Mouse (Mus musculus) adrenal gland, adult 18-20 months (tissue): ENCODE data around the gene Casz1. TPM values are rescaled to one million over a fixed set of nuclear protein-coding genes. Genes with fewer than 3 reads are reported as not detected.

Experiments used
- DNase-seq, 2 experiments: peaks; one replicate each; pipeline ENCODE4 v3.0.0; 2021 to 2022; ENCODE audit warnings: low spot score in 2 of 2
- total RNA-seq, 2 experiments: library from RNA; stranded (reverse); gene quantifications; 1 replicate in 1 of 2; 2 replicates in 1 of 2; pipeline ENCODE4 v1.2.3; 2021

Casz1 gene
- total RNA-seq, 2 experiments from 2014 or later, result 4.8 to 6.5 TPM

DNA sequence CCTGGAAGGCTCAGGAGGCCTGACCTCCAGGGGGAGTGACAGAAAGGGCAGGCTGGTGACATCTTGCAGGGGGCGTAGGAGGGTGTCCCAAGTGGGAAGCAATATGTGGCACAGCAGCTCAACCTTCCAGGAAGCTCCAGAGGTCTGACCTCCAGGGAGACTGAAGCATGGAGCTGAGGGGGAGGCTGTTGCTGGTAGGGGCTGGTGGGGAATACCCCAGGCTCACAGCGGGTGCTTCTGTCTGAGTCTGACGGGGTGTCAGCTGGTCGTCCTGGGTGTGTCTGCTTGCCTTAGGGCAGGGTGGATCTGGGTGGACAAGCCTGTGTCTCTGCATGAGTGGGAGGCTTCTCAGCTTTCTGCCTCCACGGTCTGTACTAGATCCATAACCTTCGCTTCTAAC lies 38.1 kb downstream of the Casz1 start:
- no peak for DNase-seq

DNA sequence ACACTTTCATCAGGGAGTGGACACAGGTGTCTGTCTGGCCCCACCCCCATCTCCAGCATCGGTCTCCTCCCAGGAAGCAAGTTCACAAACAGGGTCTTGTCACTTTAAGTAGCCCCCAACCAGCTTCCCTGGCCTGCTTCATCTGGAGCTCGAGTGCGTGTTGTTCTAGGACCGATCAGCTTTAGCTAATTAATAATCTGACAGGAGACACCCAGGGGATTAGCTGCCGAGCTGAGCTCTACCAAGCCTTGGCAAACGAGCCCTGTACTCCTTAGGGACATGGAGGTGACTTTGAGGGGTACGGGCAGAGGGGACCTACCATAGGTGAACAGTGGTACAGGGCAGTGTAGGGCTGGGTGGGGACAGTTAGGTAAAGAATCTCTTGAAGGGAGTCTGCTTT lies 40.7 kb downstream of the Casz1 start:
- DNase-seq, result no peak

DNA sequence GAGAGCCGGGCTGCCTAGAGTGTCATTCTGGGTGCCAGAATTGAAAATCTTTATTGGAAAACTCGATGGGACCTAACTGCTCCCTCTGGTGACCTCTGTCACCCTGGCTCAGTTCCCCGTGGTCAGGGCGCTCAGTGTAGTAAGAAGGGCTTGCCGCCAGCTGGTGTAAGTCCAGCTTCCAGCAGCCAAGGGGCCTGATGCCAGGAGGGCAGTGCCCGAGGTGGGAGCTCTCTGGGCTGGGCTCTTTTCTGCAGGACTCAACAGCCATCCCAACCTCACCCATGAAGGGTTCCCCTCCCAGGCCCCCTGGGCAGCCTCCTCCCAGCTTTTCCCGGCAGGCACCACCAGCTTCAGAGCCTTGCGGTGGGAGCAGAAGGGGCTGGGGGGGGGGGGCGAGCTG lies 42.0 kb downstream of the Casz1 start:
- peak; percentile 21 to 54 for DNase-seq

DNA sequence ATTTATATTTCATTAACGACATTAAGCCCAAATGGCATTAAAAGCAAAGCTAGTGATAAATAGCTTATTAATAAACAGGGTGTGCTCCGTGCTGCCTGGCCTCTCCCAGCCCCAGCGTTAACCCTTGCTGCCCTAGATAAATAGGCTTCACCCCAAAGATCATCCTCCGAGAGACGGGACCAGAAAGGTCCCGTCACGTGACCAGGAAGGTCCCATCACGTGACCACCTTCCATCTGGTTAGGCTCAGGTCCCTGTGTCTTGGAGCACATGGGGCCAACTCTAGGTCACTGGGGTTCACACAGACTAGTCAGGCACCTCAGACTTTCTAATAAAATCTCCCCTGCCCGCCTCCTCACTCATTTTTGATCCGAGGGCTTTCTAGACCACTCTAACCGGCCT lies 42.5 kb downstream of the Casz1 start:
- DNase-seq, result no peak

DNA sequence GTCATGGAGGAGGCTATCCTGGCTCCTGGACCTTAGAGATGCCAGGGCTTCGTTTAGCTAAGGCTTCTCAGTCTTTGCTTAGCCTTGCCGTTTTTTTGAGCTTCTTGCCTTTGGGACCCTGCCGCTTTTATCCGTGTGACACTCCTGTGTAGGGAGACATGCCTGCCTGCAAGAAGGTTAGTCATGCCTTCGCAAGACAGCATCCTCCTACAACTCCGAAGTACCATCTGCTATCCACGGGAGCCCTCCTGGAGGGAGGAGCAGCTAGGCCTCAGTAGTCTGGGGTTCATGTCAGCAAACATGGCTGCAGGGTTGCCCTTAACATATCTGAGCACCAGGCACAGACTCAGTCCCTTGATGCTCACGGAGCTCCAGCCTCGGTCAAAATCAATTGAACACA lies 43.4 kb downstream of the Casz1 start:
- DNase-seq, result no peak

DNA sequence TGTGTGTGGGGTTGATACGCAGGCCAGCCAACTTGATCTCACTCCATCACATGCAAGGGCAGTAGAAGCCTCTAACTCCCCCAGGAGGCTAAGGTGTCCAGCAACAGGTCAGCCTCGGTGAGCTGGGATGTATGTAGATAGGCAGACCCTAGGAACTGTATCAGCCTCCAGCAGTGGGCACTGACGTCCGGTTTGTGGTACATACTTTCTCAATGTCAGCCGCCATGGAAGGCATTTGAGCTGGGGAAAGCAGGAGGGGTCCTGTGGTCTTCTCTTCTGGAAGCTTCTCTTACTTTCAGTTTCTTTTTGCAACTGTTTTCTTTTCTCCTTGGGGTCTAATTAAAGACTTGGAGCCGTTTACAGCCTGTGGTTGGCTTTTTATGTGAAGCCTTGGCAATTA lies 45.2 kb downstream of the Casz1 start:
- DNase-seq, result no peak

DNA sequence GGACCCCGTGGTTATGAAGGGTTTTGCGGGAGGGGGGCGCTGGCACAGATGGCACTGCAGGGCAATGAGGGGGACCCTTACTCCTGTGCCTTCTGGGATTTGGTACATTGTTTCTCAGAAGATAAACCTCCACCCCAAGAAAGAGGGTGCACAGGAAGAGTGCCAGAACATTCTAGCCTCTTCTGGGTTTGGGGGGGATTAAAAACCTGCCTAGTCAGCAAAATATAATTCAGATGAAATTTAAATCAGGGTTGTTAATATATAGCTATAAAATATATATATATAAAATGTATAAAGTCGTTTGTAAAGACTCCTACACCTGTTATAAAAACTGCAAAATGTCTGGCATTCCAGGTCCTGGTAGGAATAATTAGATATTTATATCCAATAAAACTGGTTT lies 48.8 kb downstream of the Casz1 start:
- DNase-seq, result no peak

DNA sequence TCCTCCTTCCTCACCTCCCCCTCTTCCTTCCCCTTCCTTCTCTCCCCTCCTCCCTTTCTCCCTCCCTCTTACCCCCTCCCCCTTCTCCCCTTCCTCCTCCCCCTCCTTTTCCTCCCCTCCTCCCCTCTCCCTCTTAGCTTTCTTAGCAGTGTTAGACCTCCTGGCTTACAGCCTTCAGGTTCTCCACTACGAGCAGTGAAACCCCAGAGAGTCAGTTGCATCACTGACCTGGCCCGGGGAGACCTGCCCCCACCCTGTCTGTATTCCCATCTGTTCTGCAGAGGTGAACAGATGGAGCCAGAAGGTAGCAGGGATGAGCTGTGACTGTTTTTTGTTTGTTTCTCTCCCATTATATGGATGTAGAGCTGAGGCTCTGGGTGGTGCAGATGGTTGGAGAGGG lies 49.9 kb downstream of the Casz1 start:
- no peak for DNase-seq

DNA sequence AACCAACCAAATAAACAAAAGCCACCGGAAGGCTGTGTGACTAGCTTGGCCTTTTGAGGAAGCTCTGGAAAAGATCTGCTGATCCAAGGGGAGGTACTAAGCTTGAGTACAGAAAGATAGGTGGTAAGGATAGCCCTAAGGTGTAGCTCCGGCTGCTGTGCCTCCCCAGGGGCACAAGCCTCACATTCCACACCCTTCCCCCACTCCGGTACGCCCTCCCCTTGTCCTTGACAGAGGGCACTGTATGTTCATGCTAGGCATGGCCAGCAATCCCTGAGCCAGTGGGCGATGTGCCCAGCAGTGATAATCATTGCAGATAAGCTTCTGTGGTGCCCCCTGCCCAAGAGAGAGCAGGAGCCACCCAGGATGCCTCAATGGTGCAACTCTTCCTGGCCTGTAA lies 51.3 kb downstream of the Casz1 start:
- no peak for DNase-seq

DNA sequence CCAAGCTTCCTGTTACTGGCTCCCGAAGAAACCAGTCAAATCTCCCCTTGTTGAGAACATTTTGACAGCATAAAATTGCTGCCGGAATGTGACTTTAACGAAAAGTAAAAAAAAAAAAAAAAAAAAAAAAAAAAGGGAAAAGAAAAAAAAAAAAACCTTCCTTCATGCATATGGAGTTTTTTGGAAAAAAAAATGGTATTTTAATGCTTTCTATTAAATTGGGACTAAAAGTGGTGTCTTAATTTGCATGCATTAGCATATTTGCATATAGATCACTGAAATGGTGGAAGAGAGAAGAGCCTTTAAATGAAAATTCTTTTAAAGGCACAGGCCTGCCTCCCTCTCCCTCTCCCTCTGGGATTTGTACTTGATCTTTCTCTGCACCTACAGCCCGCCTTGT lies 52.0 kb downstream of the Casz1 start:
- no peak for DNase-seq

DNA sequence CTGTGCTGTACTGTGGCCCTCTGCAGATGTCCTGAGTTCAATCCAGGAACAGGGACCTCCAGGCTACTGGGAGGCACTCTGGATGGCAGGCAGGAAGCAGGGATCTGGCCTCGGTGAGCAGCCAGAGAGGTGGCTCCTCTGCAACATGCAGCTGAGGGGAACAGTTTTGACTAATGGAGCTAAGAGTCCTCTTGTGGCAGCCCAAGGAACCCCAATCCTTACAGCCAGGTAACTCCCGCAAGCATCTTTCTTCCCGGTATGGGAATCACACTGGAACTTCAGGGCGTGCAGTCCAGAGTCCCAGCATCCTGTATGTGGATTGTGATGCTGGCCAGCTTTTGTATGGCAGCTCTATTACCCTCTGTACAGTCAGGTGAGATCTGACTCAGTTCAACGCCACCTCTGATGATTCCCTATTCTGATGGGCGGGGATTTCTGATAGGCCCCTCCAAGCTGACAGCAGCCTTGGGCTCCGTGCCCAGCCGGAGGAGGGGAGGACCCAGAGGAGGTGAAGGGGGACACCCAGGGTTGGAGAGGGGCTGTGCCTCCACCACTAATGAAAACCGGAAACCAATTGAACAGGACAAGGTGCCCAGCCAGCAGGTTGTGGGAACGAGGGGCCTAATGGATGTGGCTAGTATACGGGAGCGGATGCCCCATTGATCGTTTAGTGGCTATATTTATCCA lies 53.3 kb downstream of the Casz1 start:
- DNase-seq, result no peak

DNA sequence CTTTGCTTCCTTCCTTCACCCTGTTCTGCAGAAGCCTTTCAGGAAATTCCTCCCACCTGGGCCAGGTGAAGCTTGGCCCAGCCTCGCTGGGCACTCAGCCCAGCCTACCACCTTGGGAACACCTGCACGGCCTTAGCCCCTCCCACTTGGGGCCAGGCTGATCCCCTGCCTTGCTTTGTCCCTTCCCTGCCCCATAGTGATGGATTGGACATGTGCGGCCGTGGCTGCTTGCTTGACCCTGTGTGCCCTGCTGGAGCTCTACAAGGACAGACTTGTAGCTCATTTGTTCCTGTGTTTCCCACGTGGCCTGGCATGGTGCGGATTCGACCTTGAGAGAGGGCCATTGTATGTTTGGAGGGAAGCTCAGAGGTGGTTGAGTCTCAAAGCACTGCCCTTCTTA lies 54.0 kb downstream of the Casz1 start:
- DNase-seq, result no peak

DNA sequence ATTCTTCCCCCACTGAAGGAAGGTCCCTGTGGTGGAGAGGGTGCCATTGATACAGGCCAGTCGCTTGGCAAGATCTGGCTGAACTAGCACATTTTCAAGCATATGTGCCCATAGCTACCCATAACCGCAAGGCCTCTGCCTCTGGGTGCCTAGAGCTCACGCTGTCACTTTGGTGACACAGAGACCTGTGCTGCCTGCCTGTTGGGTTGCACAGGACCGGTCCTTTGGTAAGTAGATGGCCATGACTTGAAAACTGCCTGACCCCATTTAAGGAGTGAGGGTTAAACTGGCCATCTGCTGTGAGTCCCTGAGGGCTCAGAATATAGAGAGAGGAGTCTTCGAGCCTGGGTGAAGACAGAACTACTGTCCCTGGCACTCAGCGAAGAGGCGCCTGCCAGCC lies 55.2 kb downstream of the Casz1 start:
- no peak for DNase-seq

DNA sequence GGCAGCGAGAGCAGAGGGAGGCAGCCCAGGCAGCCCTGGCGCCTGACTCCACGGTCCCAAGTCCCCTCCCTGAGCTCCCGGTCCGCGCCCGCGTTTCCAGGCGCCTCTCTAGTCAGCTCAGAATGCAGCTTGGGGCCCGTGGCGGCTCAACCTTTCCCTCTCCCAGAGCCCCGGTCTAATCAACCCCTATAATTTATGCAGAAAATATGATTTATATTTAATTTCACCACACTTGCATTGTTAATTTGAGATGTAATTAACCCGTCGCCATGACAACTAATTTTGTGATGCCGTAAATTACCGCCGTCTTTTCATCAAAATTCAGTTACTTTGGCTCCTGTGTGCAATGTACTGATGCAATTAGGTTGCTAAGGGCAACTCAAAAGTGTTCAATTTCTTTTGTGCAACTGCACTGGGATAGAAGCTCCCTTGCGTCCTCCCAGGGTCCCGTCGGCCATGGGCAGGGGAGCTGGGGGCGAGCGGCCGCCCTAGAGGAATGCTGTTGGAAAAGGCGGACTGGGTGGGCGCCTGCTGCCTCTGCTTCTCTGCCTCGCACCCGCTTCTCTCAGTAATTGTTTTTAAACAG lies 55.8 kb downstream of the Casz1 start:
- DNase-seq, result no peak

DNA sequence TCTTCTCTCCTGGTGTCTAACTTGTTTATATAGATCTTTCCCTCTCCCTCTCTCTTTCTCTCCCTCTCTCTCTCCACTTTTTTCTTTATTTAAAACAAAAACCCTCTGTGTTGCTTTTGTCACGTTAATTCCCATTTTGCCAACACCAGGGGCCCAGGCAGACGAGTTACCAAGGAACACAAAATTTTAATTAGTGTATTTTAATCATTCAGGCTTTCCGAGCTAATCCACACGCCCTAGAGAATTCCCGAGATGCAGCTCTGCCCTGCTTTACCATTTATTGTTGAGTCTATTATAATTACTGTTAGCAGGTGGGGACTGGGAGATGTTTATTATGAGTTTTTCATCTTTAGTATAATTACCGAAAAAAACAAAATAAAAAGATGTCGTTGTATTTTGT lies 56.4 kb downstream of the Casz1 start:
- no peak for DNase-seq

DNA sequence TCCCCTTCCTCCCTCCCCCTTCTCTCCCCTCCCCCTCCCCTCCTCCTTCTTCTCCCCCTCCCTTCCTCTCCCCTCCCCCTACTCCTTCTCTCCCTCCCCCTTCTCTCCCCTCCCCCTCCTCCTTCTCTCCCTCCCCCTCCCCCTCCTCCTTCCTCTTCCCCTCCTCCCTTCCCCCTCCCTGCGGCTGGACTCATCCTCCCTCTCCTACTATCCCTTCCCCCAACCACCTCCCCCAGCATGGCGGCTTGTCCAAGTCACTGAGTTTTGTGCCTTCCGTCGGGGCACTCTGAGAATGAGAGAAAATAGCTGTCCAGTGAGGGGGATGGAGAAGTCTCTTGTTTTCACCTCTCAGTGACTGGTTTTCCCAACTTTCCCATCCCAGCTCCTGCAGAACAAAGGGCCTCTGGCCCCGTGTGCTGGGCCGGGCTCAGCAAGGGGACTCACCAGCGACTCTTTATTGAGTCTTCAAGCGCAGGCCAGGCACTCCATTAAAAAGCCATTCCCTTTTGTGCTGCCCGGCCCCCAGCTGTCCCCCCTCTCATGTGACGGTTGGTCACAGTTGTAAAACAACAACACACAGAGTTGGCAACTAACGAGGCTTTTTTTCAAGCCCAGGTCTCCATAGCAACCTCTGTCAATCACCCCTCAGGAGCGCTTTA lies 62.7 kb downstream of the Casz1 start:
- DNase-seq, result no peak

DNA sequence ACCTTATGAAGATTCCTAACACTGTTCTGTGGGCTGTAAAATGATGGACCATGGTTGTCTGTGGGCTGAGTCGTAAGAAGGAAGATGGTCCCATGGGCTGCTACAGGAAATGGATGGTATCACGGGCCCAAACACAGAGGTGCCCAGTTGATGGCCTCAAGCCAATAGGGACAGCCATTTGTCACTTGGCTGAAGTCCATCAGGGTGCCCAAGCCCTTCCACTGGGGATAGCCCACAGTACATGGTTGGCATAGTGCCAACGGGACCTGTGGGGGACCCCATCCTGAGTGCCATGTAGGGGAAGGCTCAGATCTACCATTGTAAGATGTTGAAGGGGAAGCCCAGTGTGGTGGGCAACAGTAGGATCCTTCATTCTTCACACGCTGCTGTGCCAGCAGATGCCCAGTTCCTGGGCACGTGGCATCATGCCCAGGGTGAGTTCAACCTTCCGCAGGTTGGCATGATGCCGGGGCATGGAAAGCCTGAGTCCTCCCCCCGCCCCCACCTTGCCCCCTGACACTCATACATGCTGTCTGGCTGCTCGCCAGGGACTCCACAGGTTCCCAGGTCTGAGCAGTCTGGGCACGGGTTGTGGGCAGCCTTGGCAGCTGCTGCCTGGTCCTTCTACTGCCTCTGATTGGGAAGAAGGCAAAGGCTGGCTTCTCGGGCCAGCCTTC lies 63.6 kb downstream of the Casz1 start:
- peak; percentile 33 to 50 for DNase-seq

DNA sequence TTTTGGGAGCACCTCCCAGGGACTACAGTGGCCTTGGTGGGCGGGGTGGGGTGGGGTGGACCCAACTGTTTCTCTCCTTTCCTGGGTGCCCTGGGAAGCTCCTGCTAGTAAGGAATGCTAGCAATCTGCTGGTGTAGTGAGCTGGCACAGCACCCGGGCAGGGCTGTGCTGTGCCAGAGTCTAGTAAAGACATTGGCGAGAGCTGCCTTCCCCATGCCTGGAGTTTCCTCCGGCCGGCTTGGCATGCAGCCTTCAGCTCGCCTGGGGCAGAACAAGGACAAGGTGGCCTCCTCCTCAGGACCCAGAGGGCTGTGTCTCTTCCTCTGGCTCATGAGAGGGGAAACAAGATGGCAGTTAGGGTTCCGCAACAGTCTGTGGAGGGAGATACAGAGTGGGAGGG lies 65.3 kb downstream of the Casz1 start:
- DNase-seq, result peak; percentile 44 to 45

DNA sequence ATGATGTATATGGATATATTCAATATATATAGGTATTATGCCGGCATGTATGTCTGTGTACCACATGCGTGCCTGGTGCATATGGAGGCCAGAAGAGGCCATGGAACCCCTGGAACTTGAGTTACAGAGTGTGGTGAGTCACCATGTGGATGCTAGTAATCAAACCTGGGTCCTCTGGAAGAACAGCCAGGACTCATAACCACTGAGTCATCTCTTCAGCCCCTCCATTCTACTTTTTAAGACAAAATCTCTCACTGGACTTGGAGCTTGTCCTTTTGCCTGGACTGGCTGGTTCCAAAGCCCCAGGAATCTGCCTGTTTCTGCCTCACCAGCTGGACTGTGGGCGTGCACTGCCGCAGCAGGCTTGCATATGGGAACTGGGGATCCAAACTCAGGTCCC lies 66.3 kb downstream of the Casz1 start:
- DNase-seq, result no peak

DNA sequence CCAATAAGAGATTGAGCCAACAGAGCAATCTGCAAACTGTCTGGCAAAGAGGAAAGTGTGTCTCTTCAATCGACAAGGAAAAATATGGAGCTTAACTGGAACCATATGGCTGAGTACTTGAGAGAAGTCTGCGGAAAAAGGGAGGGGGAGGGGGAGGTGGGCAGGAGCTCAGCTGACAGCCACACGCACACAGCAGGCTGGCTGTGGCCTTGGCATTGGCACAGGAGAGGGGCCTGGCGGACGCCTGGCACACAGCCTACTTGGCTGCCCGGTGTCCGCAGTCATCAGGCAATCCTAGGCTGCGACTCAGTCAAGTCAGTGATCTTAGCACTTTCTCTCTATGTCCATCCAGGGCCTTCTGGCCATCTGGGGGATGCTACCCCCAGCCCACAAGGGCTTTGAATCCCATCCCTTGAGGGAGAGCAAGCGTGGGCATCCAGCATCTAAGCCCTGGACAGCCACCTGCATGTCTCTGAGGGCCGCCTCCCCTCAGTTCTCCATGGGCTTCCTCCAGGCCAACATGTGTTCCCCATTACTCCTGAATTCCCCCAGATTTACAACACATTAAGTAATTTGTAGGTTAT lies 67.6 kb downstream of the Casz1 start:
- peak; percentile 49 to 52 for DNase-seq

DNA sequence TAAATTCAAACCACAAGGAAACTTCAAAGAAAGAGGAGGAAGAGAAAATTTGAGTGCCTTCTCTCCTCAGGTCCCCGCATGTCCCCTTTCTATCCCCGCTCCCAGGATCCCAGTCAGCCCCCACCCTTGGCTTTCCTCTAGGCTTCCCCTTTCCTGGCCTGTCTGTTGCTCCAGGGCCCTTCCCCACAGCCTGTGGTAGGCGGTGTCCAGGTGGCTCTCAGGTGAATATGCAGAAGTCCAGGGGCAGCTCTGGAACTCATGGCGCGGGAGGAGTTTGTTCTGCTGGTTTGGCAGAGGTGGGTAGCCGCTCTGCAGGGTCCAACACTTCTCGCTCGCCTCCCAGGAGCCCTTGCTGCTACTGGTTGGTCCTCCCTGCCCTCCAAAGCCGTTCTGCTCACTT lies 68.1 kb downstream of the Casz1 start:
- DNase-seq, result no peak

DNA sequence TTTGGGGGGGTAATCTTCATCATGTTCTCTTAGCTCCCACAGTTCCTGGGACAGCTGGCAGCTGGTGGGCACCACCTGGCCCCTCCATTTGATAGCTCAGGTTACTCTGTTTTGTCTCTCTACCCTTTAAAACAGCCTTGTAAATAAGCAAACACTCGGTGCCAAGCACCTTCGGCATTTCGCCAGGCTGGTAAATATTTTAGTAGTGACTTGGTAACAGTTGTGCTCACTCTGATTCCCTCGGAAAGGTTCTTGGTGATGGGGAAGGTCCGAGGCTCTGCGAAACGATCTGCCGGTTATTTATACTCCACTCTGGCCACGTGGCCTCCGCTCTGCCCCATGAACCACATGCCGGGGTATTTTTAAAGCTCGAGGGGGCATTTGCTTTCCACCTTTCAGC lies 68.6 kb downstream of the Casz1 start:
- DNase-seq, result no peak
